Mouse (Mus musculus): ENCODE measurements around the gene Foxq1.

The Foxq1 gene

DNA sequence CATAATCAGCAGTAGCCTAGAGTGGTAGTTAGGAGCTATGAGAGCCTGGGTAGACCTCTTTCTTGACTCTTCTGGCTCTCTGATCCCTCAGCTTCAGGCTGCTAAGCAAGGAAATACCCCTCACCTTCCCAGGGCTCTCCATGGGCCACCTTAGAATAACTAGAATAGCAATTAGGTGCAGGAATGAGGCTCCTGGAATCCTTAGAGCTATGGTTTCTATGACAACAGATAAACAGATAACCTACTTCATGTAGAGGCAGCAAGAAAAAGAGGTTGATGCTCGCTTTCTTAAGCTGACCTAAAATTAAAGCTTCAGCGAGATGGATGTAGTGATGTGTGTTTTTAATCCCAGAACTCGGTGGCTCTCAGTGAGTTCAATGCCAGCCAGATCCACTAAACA, 18.7 kb downstream of the Foxq1 start:
- no peak for DNase-seq

DNA sequence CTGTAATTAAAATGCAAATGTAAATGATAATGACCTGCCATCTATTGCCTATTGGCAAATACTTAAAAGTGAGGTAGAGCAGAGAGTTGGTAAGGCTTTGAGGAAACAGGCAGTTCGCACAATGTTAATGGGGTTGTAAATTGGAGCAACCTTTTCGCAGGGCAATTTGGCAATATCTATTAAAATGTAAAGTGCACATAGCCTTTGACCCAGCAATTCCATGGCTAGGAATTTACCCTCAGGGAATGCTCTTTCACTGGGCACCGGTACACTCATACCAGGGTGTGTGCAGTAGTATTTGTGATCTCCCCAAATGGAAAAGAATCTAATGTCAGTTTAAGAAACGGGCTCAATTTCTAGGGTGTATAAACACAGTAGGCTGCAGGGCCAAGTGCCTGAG, 20.8 kb downstream of the Foxq1 start:
- DNase-seq: no peak

DNA sequence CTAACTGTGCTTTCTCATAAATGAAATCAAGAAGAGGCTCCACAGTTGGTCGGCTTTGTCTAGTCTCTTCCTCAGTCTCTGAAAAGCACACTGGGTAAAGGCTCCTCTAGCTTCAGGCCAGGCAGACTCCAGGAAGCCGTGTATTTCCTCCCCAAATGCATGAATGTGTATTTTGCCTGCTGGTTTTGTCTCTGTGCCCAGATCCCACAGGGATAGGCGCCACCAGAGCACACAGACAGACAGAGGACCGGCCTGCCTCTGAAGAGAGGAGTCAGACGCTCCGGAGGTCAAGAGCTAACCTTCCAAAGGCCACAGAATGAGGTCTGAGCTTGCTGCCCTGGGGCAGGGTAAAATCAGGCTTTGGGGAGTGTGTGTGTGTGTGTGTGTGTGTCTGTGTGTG, 21.6 kb downstream of the Foxq1 start:
- DNase-seq: no peak

DNA sequence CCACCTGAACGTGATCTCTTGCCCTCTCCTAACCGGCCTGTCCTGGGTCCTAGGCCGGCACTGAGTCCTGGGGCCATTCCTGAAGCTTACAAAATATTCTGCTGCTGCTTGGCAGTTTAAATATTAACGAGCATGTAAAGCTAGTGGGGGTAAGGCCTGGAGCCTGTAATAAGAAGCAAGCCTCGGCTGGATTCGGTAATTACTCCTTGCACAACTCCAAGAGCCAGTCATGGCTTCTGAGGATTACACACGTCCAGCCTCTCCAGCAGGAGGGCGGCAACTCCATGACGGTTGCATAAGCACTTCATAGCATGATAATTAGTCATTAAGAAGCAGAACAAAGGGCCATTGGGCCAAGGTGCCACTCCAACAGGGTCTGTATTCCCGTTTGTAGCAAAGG, 22.5 kb downstream of the Foxq1 start:
- no peak for DNase-seq

DNA sequence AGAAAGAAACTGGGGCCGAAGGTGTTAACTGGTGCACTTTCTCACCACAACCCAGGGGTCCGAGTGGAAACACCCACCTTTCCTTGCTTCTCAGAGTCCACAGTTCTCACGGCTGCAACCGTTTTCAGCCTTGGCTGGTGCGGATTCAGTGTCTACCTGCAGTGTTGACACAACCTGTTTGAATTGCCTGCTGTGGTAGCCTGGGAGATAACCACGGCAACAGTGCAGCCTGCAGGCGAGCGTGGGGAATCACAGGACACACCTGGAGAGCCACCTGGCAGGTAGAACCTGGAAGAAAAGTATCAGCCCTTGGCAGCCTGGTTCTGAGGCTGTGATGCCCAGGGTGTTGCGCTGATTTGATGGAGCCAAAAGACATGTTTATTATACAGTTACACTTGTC, 23.9 kb downstream of the Foxq1 start:
- DNase-seq: no peak

DNA sequence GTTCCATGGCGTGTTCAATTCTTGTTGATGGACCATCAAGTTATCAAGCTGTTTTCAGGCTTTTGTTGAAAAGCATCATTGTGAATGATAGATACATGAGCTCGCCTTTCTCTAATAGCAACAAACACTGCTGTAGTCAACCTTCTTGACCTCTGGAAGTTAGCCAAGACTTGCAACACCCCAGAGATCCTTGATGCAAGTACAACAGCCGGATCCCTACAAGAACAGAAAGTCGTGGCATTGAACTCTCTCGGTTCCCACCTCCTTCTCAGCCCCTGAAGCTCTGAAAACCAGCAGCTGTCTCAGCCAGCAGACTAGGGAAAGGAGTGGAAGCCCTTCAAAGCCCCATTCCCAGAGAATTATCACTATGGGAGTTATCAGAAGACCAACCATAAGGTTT, 31.4 kb downstream of the Foxq1 start:
- DNase-seq: no peak

DNA sequence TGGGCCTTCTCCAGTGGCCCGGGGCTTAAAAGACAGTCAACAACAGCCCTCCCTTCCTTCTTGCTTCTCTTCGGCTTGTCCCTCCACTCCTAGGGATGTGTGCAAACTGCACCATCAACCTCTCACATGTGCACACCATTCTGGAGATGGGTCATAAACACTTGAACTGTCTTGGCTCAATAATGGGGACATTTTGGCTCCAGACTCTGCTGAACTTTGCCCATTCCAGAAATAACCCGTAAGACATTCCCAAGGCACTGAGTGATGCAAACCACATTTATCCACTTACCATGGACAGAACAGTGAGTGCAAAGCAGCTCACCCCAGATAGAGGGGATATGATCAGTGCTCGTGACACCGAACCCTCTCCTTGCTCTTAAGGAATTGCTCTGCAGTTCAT, 43.6 kb downstream of the Foxq1 start:
- DNase-seq: no peak

DNA sequence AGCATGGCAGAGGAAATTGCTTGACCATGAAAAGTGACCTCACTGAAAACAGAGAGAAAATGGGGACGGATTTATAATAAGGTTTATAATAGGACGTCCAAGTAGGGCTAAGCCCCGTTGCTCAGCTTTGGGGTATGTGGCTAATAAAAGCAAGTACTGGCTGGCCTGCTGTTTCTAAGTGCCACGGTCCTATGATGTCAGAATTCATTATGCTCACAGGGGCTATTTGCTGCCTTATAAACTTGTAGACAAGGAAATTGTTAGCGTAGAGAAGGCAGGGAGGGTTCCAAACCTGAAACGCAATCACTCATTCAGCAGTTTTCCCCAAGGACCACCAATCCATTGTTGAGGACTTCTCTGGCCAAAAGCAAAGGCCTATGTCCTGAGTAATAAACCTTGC, 48.0 kb downstream of the Foxq1 start:
- DNase-seq: no peak

All from layer of hippocampus, adult 9-11 months (tissue).